Mouse (Mus musculus) lung, postnatal 0 days (tissue): ENCODE data around the gene Dzip1l.
A peak's percentile ranks its signal among the peaks of the same experiment; 100 is the strongest.

Source experiments
- CTCF ChIP-seq: IDR thresholded peaks from 2 replicates; pipeline ENCODE4 v1.5.1; 2016; ENCODE audit warnings: antibody characterized with exemption, mild to moderate bottlenecking
- EP300 ChIP-seq: IDR thresholded peaks from 2 replicates; pipeline ENCODE4 v1.6.1; 2016; ENCODE audit warnings: antibody characterized with exemption, mild to moderate bottlenecking, control low read depth

GRCm38 (mm10) chr9:99580655-99581054 is 48.6 kb upstream of the Dzip1l start:
- TF ChIP-seq CTCF, result peak; percentile 83
- no peak for TF ChIP-seq EP300
